Mouse (Mus musculus) inflammation-experienced regulatory T-cells (primary cell): ENCODE data around the gene Cntn4. TPM values are rescaled to one million over a fixed set of nuclear protein-coding genes. Genes with fewer than 3 reads are reported as not detected.

Source experiments
- polyA plus RNA-seq, 2 experiments: library from polyadenylated mRNA; unstranded; fragments of 100-300 nt; shearing (Covaris generic); gene quantifications; one replicate each; pipeline ENCODE4 v1.2.1; 2017

The Cntn4 gene
- 1 to 10 TPM in 1 of 2 experiments, under 1 TPM in 1; 0.78 to 1.3 TPM for polyA plus RNA-seq

GRCm38 (mm10) chr6:105677149-105678031, at the start of gene Cntn4:
Gene Cntn4 (plus strand): TSS chr6:105677660.

